Mouse (Mus musculus): Measurements from ENCODE around the gene Erbb2.

Gene Erbb2

DNA sequence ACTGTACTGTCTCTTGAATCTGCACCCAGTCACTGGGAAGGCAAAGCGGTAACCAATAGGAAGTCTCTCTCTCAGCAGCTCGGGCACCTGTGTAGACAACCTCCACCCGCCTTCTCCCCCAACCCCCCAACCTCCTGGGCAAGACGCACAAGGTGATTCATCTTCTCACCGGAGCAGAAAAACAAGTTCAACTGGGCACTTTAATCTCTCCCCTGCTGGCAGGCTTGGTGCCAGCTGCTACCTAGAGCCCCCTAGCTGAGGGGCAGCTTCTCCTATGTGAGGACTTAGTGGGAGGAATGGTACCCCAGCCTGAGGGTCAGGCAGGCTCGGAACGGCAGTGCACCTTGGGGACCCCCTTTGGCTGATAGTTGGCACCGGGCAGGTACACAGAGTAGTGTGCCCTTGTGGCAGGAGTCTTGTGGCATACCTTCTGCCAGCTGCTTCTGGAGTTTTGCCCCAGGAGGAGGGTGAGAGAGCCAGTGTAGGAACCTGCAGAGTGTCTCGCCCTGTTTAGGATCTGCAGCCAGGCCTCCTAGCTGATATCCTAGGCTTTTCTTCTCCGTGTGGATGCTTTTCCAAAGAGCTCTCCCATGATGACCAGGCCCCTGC, 6.8 kb downstream of the Erbb2 start:
- no peak for DNase-seq (ENCODE audit: low spot score)

GRCm38 (mm10) chr11:98426592-98426991, 14.3 kb downstream of the Erbb2 start:
- no peak for DNase-seq (ENCODE audit: low spot score)

- no peak for DNase-seq (ENCODE audit: low spot score)
These were observed 16.2 kb downstream of the Erbb2 start for GRCm38 (mm10) chr11:98428436-98428835.

GRCm38 (mm10) chr11:98431743-98432502, 19.7 kb downstream of the Erbb2 start:
- DNase-seq (ENCODE audit: low spot score), result no peak

- DNase-seq (ENCODE audit: low spot score), result no peak
These were observed 23.5 kb downstream of the Erbb2 start for GRCm38 (mm10) chr11:98435723-98436122.

- DNase-seq (ENCODE audit: low spot score), result no peak
These were observed 25.2 kb downstream of the Erbb2 start for GRCm38 (mm10) chr11:98437441-98437840.

DNA sequence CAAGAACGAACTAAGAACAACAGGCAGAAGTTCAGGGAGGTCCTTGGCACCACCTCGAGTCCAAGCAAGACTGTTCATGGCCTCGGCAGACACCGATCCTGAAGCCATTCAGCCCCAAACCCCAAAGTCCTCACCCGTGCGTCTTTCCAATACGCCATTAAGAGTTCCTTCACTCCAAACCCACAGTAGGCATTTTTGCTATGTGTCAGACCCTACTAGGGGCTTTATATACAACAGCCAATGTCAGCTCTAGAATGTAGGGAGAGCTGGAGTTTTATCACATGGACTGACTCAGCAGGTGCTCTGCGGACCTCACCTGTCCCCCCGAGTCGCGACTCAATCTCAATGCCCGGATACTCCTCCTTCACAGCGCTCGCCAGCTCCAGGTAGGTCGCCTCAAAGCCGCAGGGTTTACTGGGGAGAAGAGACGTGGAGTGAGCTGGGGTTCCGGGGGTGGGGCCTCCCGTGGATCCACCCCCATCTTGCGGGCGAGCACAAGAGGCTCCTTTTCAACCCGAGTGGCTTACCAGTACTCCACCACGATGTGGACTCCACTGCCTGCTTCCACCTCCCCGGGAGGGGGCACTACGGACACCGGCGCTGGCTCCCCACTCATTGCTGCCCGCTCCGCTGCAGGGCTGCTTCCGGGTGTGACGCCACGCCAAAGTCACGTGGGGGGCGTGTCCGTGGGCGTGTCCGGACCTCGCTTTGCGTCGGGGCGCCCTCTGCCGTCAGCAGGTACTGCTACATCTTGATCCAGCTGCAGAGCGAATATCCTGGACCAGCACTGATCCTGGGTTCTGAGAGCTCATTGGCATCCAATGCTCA, 26.3 kb downstream of the Erbb2 start, which contains the start of gene Mien1:
Gene Mien1 (minus strand): TSS at position 661 of the 828 bp plus-strand sequence.
- DNase-seq (ENCODE audit: low spot score), result peak; percentile 87

GRCm38 (mm10) chr11:98443688-98444087, 31.4 kb downstream of the Erbb2 start:
- DNase-seq (ENCODE audit: low spot score), result no peak

DNA sequence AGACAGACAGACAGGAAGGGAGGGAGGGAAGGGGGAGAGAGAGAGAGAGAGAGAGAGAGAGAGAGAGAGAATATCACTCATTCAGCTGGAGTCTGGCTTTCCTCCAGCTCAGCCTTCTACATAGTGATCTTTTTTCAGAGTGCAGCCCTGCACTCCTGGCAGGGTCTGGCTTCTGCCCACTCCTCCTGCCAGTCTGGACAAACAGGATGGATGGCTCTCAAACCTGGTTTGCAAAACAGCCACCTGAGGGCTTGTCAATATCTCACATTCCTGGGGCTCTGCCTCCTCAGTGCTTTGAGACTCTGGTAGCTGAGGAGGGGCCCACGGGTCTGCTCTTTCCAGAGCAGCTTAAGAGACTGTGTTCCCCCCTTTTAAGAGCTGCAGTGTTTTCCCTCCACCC, 33.0 kb downstream of the Erbb2 start:
- DNase-seq (ENCODE audit: low spot score), result no peak

DNA sequence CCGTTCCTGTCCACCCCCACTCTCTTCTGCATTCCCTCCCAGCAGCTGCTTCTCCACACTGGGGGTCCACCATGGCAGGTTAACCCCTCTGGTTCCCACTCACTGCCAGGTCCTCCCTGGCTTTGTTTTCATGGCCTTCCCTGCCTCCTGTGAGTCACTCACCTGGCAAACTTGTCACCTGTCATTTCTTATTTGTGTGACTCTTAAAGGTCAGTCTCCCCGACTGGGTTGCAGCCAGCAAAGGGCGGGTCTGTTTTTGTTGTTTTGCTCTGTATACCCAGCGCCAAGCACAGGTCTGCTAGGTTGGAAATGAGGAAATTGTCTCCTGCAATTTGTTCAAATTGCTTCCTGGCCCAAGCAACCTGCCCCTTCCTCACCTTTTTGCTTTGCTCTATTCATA, 33.4 kb downstream of the Erbb2 start:
- no peak for DNase-seq (ENCODE audit: low spot score)

GRCm38 (mm10) chr11:98446213-98446561, 33.9 kb downstream of the Erbb2 start, which contains the start of gene Grb7:
Grb7 (plus strand) TSS chr11:98446394.
- DNase-seq (ENCODE audit: low spot score), result no peak

- DNase-seq (ENCODE audit: low spot score), result no peak
These were observed 34.5 kb downstream of the Erbb2 start for GRCm38 (mm10) chr11:98446562-98447474.

GRCm38 (mm10) chr11:98447475-98447834, 35.2 kb downstream of the Erbb2 start:
- DNase-seq (ENCODE audit: low spot score), result no peak

- no peak for DNase-seq (ENCODE audit: low spot score)
These were observed 36.0 kb downstream of the Erbb2 start for GRCm38 (mm10) chr11:98448191-98448790.

- no peak for DNase-seq (ENCODE audit: low spot score)
These were observed 37.1 kb downstream of the Erbb2 start for GRCm38 (mm10) chr11:98449419-98449818.

DNA sequence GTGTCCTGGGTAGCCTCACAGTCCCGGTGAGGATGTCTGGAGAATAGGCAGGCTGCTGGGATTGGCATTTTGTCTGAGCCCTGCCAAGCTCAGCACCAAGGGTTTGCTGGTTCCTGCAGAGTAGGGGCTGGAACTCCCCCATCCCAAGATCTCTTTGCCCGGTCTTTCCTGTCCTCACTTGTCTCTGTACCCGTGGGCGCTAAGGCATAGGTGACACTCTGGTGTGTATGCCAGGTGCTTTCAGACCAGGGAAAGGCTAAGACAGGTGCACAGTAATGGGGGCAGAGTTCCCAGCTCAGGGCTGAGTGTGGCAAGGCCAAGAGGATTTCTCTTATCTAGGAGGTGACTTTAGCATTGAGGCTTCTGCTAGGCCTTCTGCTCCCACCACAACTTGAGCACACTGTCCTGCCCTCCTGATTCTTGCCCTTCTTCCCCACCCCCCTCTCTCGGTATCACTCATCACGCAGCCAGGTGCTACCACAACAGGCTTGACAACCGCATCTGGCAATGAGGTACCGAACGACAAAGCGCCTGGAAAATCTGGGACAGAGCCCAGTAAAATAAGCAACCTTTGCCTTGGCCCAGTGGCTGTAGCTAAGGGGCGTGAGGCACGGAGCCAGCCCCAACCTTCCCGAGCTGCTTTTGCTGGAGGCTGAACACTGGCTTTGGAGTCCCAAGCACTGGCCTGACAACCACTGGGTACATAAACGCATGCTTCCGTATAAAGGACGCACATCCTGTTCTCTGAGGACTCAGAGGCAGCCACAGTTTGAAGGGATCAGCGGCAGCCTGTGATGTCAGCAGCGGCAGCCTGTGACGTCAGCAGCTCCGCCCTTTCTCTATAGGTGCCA, 37.9 kb downstream of the Erbb2 start:
- no peak for DNase-seq (ENCODE audit: low spot score)

DNA sequence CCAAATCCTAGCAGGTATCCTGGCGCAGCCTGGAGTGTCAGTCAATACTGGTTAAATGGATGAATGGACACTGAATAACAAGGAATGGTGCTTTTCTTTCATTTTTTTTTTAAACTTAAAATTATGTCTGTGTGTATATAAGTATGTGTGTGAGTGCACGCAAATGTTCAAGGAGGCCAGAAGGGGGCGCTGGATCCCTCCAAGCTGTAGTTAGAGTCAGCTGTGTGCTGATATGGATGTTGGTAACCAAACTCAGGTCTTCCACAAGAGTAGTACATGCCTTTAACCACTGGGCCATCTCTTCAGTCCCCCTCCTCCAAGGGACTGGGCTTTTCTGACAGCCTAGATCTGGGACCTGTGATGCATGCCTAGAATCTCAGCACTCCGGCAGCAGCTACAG, 43.2 kb downstream of the Erbb2 start:
- DNase-seq (ENCODE audit: low spot score), result no peak

DNA sequence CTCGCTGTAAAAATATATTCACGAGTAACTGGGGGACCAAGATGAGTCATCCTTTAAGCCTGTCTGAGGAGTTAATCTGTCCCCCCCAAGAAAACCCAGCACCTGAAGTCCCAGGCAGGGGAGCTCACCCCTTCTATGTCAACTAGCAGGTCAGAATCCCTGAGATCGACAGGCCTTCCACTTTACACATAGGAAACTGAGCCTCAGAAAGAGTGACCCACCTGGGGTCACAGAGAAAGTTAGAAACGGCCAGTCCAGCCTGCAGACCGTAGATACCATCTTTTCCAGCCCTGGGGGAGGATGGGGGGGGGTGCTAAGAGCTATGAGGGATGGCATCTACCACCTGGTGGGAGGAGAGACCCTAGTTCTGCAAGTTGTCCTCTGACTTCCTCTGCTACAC, 44.3 kb downstream of the Erbb2 start:
- DNase-seq (ENCODE audit: low spot score), result no peak

GRCm38 (mm10) chr11:98456945-98457344, 44.7 kb downstream of the Erbb2 start:
- DNase-seq (ENCODE audit: low spot score), result no peak

- peak; percentile 31 for DNase-seq (ENCODE audit: low spot score)
These were observed 45.3 kb downstream of the Erbb2 start for GRCm38 (mm10) chr11:98457367-98458120.
